Comparison of ENCODE assay signal across 8 mouse cellular contexts in genomic region chr14:18270529-18271441, GRCm38 (mm10). TPM values are rescaled to one million over a fixed set of nuclear protein-coding genes. Genes with fewer than 3 reads are reported as not detected.
A peak's percentile ranks its signal among the peaks of the same experiment; 100 is the strongest.
DNase-seq lines count a peak whose midpoint lies in the region; ATAC-seq lines count a peak whose summit lies in the region.

TSS of gene Nkiras1 (plus strand) at chr14:18271136.
TSS of gene Rpl15 (minus strand) at chr14:18271391.

- WGBS in forebrain, embryonic 14.5 days, result under 1% methylated on average over 76 of the region's 78 CpGs
- under 1% methylated on average over 78 of the region's 78 CpGs for WGBS in neural tube, embryonic 15.5 days

- peak within 1 kb of the TSS; percentile 80 for H3K27ac ChIP-seq in forebrain, embryonic 14.5 days (ENCODE audit: low read depth, low read length)
- peak within 1 kb of the TSS; percentile 90 for H3K27ac ChIP-seq in neural tube, embryonic 15.5 days (replicated peaks)

- peak within 1 kb of the TSS; percentile 67 for H3K4me2 ChIP-seq in forebrain, embryonic 14.5 days (ENCODE audit: low read length)
- H3K4me2 ChIP-seq in neural tube, embryonic 15.5 days, result peak within 1 kb of the TSS; percentile 69

- DNase-seq in ES-CJ7 (ENCODE audit: low read depth, low spot score), result peak; percentile 98
- DNase-seq in cerebellum, adult 11 months, result peak; percentile 99
- peak; percentile 99 for DNase-seq in forebrain, embryonic 14.5 days (ENCODE audit: low spot score)
- DNase-seq in heart, postnatal 14 days, result peak; percentile 97 to 98
- DNase-seq in layer of hippocampus, adult 11-12 months (ENCODE audit: low spot score), result peak; percentile 99
- DNase-seq in lung, adult 18-20 months, result peak; percentile 100
- DNase-seq in testis, postnatal 14 days (ENCODE audit: low spot score), result peak; percentile 99

- peak within 1 kb of the TSS; percentile 87 for H3K4me3 ChIP-seq in forebrain, embryonic 14.5 days (ENCODE audit: low read depth, low read length)
- peak within 1 kb of the TSS; percentile 83 for H3K4me3 ChIP-seq in neural tube, embryonic 15.5 days (replicated peaks)

- H3K9ac ChIP-seq in forebrain, embryonic 14.5 days (ENCODE audit: low read length), result peak within 1 kb of the TSS; percentile 99
- peak within 1 kb of the TSS; percentile 92 for H3K9ac ChIP-seq in neural tube, embryonic 15.5 days (replicated peaks)

- ATAC-seq in forebrain, embryonic 14.5 days, result peak; percentile 99
- peak; percentile 99 for ATAC-seq in neural tube, embryonic 15.5 days (ENCODE audit: low FRiP score)

- H3K9me3 ChIP-seq in forebrain, embryonic 14.5 days (replicated peaks; ENCODE audit: control insufficient read depth, low read length), result no peaks in the 10 kb centered on the region
- no peaks in the 10 kb centered on the region for H3K9me3 ChIP-seq in neural tube, embryonic 15.5 days (replicated peaks)

- intact Hi-C loops in heart, postnatal 14 days (cut with DNase I), result loop anchor here (2.0 to 10.0 kb wide), 3 partner anchors 32 to 616 kb away; partner anchors contain the start of gene Nr1d2

- H3K27me3 ChIP-seq in forebrain, embryonic 14.5 days (replicated peaks; ENCODE audit: control insufficient read depth, insufficient read depth, low read length), result no peaks in the 10 kb centered on the region
- H3K27me3 ChIP-seq in neural tube, embryonic 15.5 days (replicated peaks), result no peaks in the 10 kb centered on the region

- peaks cover 14% of the 10 kb centered on the region; the same call in 1 of the 2 replicates for H3K4me1 ChIP-seq in forebrain, embryonic 14.5 days (ENCODE audit: control insufficient read depth, insufficient read depth, low read length)
- peaks cover 26% of the 10 kb centered on the region for H3K4me1 ChIP-seq in neural tube, embryonic 15.5 days

- peaks cover 21% of the 10 kb centered on the region for H3K36me3 ChIP-seq in forebrain, embryonic 14.5 days (ENCODE audit: control insufficient read depth, insufficient read depth, low read length)
- peaks cover 20% of the 10 kb centered on the region for H3K36me3 ChIP-seq in neural tube, embryonic 15.5 days

RNA-seq across cellular contexts. Expression of gene Nkiras1, which starts in this region (rescaled TPM):
- polyA plus RNA-seq in forebrain, embryonic 14.5 days (2014; fragmentation: Nextera tagmentation; extraction: Ambion mirVana), result 28.7 and 34.3 TPM in 2 replicates
- total RNA-seq in heart, postnatal 14 days (2021), result 10 to 100 TPM; 34.6 to 36.3 TPM
- 60.9 and 70.3 TPM in 2 replicates for polyA plus RNA-seq in neural tube, embryonic 15.5 days (2015; fragmentation: Nextera tagmentation; extraction: Ambion mirVana)

RNA-seq across cellular contexts. Expression of gene Rpl15, which starts in this region (rescaled TPM):
- 374 and 464 TPM in 2 replicates for polyA plus RNA-seq in forebrain, embryonic 14.5 days (2014; fragmentation: Nextera tagmentation; extraction: Ambion mirVana)
- 100 to 1,000 TPM; 622 to 682 TPM for total RNA-seq in heart, postnatal 14 days (2021)
- polyA plus RNA-seq in neural tube, embryonic 15.5 days (2015; fragmentation: Nextera tagmentation; extraction: Ambion mirVana), result 264 and 298 TPM in 2 replicates

Comparison
In these comparisons a context has a peak if more than half of its experiments do, and no peak if none do; other contexts are left out.
1. Peak in every context shown above with its lines: DNase-seq, ATAC-seq, H3K4me3 ChIP-seq and H3K27ac ChIP-seq.